In genomic region chr7:30477415-30478381, GRCm38 (mm10) we compare ENCODE assay signal across 9 mouse cellular contexts. TPM values are rescaled to one million over a fixed set of nuclear protein-coding genes. Genes with fewer than 3 reads are reported as not detected.
A peak's percentile ranks its signal among the peaks of the same experiment; 100 is the strongest.
DNase-seq lines count a peak whose midpoint lies in the region; ATAC-seq lines count a peak whose summit lies in the region.
"Had no signal": no experiment of that assay in that cellular context is flagged by ENCODE, and none has a peak within 500 bp of the region (broad histone marks: within the 10 kb centered on the region; RNA-seq: fewer than 3 reads in every experiment).

No protein-coding gene starts in this region.

- WGBS in heart, embryonic 16.5 days: 9% methylated on average over 32 of the region's 32 CpGs
- 14% methylated on average over 25 of the region's 32 CpGs for WGBS in hindbrain, embryonic 11.5 days
- 12% methylated on average over 31 of the region's 32 CpGs for WGBS in liver, embryonic 13.5 days (ENCODE audit: insufficient replicate concordance)
- WGBS in stomach, embryonic 15.5 days: 7% methylated on average over 30 of the region's 32 CpGs

- H3K9ac ChIP-seq in heart, embryonic 16.5 days (ENCODE audit: low read length): no peak overlapping the region
- H3K9ac ChIP-seq in hindbrain, embryonic 11.5 days (ENCODE audit: low read depth, low read length): no peak overlapping the region
- H3K9ac ChIP-seq in liver, embryonic 13.5 days: no peak overlapping the region
- no peak overlapping the region for H3K9ac ChIP-seq in stomach, embryonic 15.5 days

- no peak for ATAC-seq in heart, embryonic 16.5 days (replicated peaks; ENCODE audit: extremely low read depth, insufficient read depth, low FRiP score)
- peak; percentile 79 for ATAC-seq in hindbrain, embryonic 11.5 days (ENCODE audit: low FRiP score)
- ATAC-seq in liver, embryonic 13.5 days (ENCODE audit: low read depth): no peak
- no peak for ATAC-seq in stomach, embryonic 15.5 days (ENCODE audit: insufficient read depth, low FRiP score, low read depth)

- no peaks in the 10 kb centered on the region for H3K9me3 ChIP-seq in heart, embryonic 16.5 days (replicated peaks; ENCODE audit: control insufficient read depth, low read length)
- H3K9me3 ChIP-seq in hindbrain, embryonic 11.5 days (ENCODE audit: control insufficient read depth, low read length): no peaks in the 10 kb centered on the region
- no peaks in the 10 kb centered on the region for H3K9me3 ChIP-seq in liver, embryonic 13.5 days (replicated peaks)
- H3K9me3 ChIP-seq in stomach, embryonic 15.5 days: no peaks in the 10 kb centered on the region

- peak overlapping the region; percentile 24; the same call in 1 of the 2 replicates for H3K4me3 ChIP-seq in heart, embryonic 16.5 days (ENCODE audit: low read length)
- H3K4me3 ChIP-seq in hindbrain, embryonic 11.5 days (ENCODE audit: low read depth, low read length): peak overlapping the region; percentile 16; the same call in 1 of the 2 replicates
- H3K4me3 ChIP-seq in liver, embryonic 13.5 days (replicated peaks): peak overlapping the region; percentile 18; the same call in 1 of the 2 replicates
- H3K4me3 ChIP-seq in stomach, embryonic 15.5 days (replicated peaks): peak overlapping the region; percentile 17; the same call in 1 of the 2 replicates

- no peaks in the 10 kb centered on the region for H3K36me3 ChIP-seq in heart, embryonic 16.5 days (ENCODE audit: control insufficient read depth, insufficient read depth)
- no peaks in the 10 kb centered on the region for H3K36me3 ChIP-seq in hindbrain, embryonic 11.5 days (ENCODE audit: control insufficient read depth, insufficient read depth, low read length)
- H3K36me3 ChIP-seq in liver, embryonic 13.5 days: no peaks in the 10 kb centered on the region
- no peaks in the 10 kb centered on the region for H3K36me3 ChIP-seq in stomach, embryonic 15.5 days

- no peak overlapping the region for H3K27ac ChIP-seq in heart, embryonic 16.5 days (ENCODE audit: low read length)
- H3K27ac ChIP-seq in hindbrain, embryonic 11.5 days (ENCODE audit: low read depth, low read length): no peak overlapping the region
- no peak overlapping the region for H3K27ac ChIP-seq in liver, embryonic 13.5 days
- no peak overlapping the region for H3K27ac ChIP-seq in stomach, embryonic 15.5 days

- H3K27me3 ChIP-seq in heart, embryonic 16.5 days (ENCODE audit: control insufficient read depth, insufficient read depth, low read length): peaks cover 11% of the 10 kb centered on the region
- no peaks in the 10 kb centered on the region for H3K27me3 ChIP-seq in hindbrain, embryonic 11.5 days (ENCODE audit: control insufficient read depth, insufficient read depth, low read length)
- peaks cover 17% of the 10 kb centered on the region; the same call in 1 of the 2 replicates for H3K27me3 ChIP-seq in liver, embryonic 13.5 days
- H3K27me3 ChIP-seq in stomach, embryonic 15.5 days (replicated peaks): no peaks in the 10 kb centered on the region

- H3K4me2 ChIP-seq in heart, embryonic 16.5 days (ENCODE audit: low read depth, low read length): peak overlapping the region; percentile 59
- peak overlapping the region; percentile 27 for H3K4me2 ChIP-seq in hindbrain, embryonic 11.5 days (replicated peaks; ENCODE audit: low read depth, low read length)
- peak overlapping the region; percentile 28 for H3K4me2 ChIP-seq in liver, embryonic 13.5 days
- peak overlapping the region; percentile 48 for H3K4me2 ChIP-seq in stomach, embryonic 15.5 days

- no peak for DNase-seq in heart, adult 9 months (ENCODE audit: low spot score in 2 of 2)
- DNase-seq in cerebellum, postnatal 25 days: peak; percentile 47 to 56
- DNase-seq in hindbrain, embryonic 11.5 days (ENCODE audit: low spot score): peak; percentile 51
- no peak for DNase-seq in liver, embryonic 13.5 days
- no peak for DNase-seq in B cell, adult 2 months
- DNase-seq in adrenal gland, adult 18-20 months (ENCODE audit: low spot score in 2 of 2): no peak

- H3K4me1 ChIP-seq in heart, embryonic 16.5 days (ENCODE audit: control insufficient read depth, insufficient read depth, low read length): 0 out of 2 replicates have a peak, but pooled peaks cover 3% of the 10 kb centered on the region
- H3K4me1 ChIP-seq in hindbrain, embryonic 11.5 days (replicated peaks; ENCODE audit: control insufficient read depth, insufficient read depth, low read length): no peaks in the 10 kb centered on the region
- no peaks in the 10 kb centered on the region for H3K4me1 ChIP-seq in liver, embryonic 13.5 days (replicated peaks)
- peaks cover 8% of the 10 kb centered on the region; the same call in 1 of the 2 replicates for H3K4me1 ChIP-seq in stomach, embryonic 15.5 days

RNA-seq across cellular contexts. Expression of gene Prodh2, which starts 15.7 kb away (rescaled TPM):
- 0.09 TPM in 1 of 2 replicates, not detected in the other for polyA plus RNA-seq in heart, embryonic 16.5 days (2015; fragmentation: Nextera tagmentation; extraction: Ambion mirVana)
- not detected in 2 replicates for polyA plus RNA-seq in hindbrain, embryonic 11.5 days (2014; fragmentation: Nextera tagmentation; extraction: Ambion mirVana)
- polyA plus RNA-seq in liver, embryonic 13.5 days (2015; fragmentation: Nextera tagmentation; extraction: Ambion mirVana): 28.1 and 28.6 TPM in 2 replicates
- 3.8 and 5.0 TPM in 2 replicates for polyA plus RNA-seq in stomach, embryonic 15.5 days (2015; fragmentation: Nextera tagmentation; extraction: Ambion mirVana)
- total RNA-seq in adrenal gland, adult 18-20 months (2021): 1 to 10 TPM in 1 of 2 experiments, not detected in 1; 1.2 TPM

RNA-seq across cellular contexts. Expression of gene Nphs1, which starts 19.6 kb away (rescaled TPM):
- polyA plus RNA-seq in heart, embryonic 16.5 days (2015; fragmentation: Nextera tagmentation; extraction: Ambion mirVana): 0.19 TPM in 1 of 2 replicates, not detected in the other
- polyA plus RNA-seq in hindbrain, embryonic 11.5 days (2014; fragmentation: Nextera tagmentation; extraction: Ambion mirVana): 3.3 and 4.5 TPM in 2 replicates
- 0.13 and 0.17 TPM in 2 replicates for polyA plus RNA-seq in liver, embryonic 13.5 days (2015; fragmentation: Nextera tagmentation; extraction: Ambion mirVana)
- polyA plus RNA-seq in stomach, embryonic 15.5 days (2015; fragmentation: Nextera tagmentation; extraction: Ambion mirVana): 3.7 and 5.7 TPM in 2 replicates
- not detected for total RNA-seq in adrenal gland, adult 18-20 months (2021)
- total RNA-seq: liver, adult 2 months had no signal
- polyA plus RNA-seq: liver, adult 2 months had no signal

RNA-seq across cellular contexts. Expression of gene Kirrel2, which starts 20.2 kb away (rescaled TPM):
- polyA plus RNA-seq in heart, embryonic 16.5 days (2015; fragmentation: Nextera tagmentation; extraction: Ambion mirVana): 0.15 and 0.20 TPM in 2 replicates
- polyA plus RNA-seq in hindbrain, embryonic 11.5 days (2014; fragmentation: Nextera tagmentation; extraction: Ambion mirVana): 18.6 and 25.8 TPM in 2 replicates
- 0.16 and 0.20 TPM in 2 replicates for polyA plus RNA-seq in liver, embryonic 13.5 days (2015; fragmentation: Nextera tagmentation; extraction: Ambion mirVana)
- polyA plus RNA-seq in stomach, embryonic 15.5 days (2015; fragmentation: Nextera tagmentation; extraction: Ambion mirVana): 4.7 and 6.0 TPM in 2 replicates
- total RNA-seq in adrenal gland, adult 18-20 months (2021): not detected
- total RNA-seq: liver, adult 2 months had no signal
- polyA plus RNA-seq: liver, adult 2 months had no signal

RNA-seq across cellular contexts. Expression of gene Aplp1, which starts 32.4 kb away (rescaled TPM):
- polyA plus RNA-seq in heart, embryonic 16.5 days (2015; fragmentation: Nextera tagmentation; extraction: Ambion mirVana): 11.1 and 13.5 TPM in 2 replicates
- 165 and 169 TPM in 2 replicates for polyA plus RNA-seq in hindbrain, embryonic 11.5 days (2014; fragmentation: Nextera tagmentation; extraction: Ambion mirVana)
- polyA plus RNA-seq in liver, embryonic 13.5 days (2015; fragmentation: Nextera tagmentation; extraction: Ambion mirVana): 4.6 and 4.7 TPM in 2 replicates
- polyA plus RNA-seq in stomach, embryonic 15.5 days (2015; fragmentation: Nextera tagmentation; extraction: Ambion mirVana): 38.6 and 46.5 TPM in 2 replicates
- 10 to 100 TPM; 31.8 to 40.6 TPM for total RNA-seq in adrenal gland, adult 18-20 months (2021)

RNA-seq across cellular contexts. Expression of gene Nfkbid, which starts 56.2 kb away (rescaled TPM):
- 1.7 and 1.8 TPM in 2 replicates for polyA plus RNA-seq in heart, embryonic 16.5 days (2015; fragmentation: Nextera tagmentation; extraction: Ambion mirVana)
- polyA plus RNA-seq in hindbrain, embryonic 11.5 days (2014; fragmentation: Nextera tagmentation; extraction: Ambion mirVana): 1.5 and 1.8 TPM in 2 replicates
- polyA plus RNA-seq in liver, embryonic 13.5 days (2015; fragmentation: Nextera tagmentation; extraction: Ambion mirVana): 1.2 TPM in 2 replicates
- 2.5 and 2.6 TPM in 2 replicates for polyA plus RNA-seq in stomach, embryonic 15.5 days (2015; fragmentation: Nextera tagmentation; extraction: Ambion mirVana)
- total RNA-seq in adrenal gland, adult 18-20 months (2021): 1 to 10 TPM; 1.6 to 2.0 TPM

Comparison
In these comparisons a context has a peak if more than half of its experiments do, and no peak if none do; other contexts are left out.
1. DNase-seq: peak in cerebellum, postnatal 25 days (2 of 2) and hindbrain, embryonic 11.5 days (single experiment); none in heart, adult 9 months (0 of 2), liver, embryonic 13.5 days (single experiment), B cell, adult 2 months (0 of 2) and adrenal gland, adult 18-20 months (0 of 2).
2. Peak in every context shown above with its lines, with median percentiles within 50 percentile points of each other: H3K4me2 ChIP-seq and H3K4me3 ChIP-seq.